Comparison of ENCODE assay signal across 21 mouse cellular contexts in the genomic region with DNA sequence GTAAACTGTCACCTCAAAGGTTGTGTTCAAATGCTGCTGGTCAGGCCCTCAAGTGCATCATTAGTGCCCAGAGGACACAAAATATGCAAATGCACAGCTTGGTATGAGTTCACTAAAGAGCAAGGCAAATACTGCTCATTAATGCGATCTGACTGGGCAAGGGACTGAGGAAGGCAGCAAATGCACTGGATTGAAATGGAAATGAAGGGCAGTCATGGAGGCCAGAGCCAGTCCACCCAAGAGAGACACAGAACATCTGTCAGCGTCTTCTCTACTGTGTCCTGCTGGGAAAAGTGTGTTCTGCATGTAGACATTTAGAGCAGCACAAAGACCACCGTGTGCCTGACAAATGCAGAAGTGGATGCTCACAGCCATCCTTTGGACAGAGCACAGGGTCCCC.
"Had no signal": no experiment of that assay in that cellular context is flagged by ENCODE, and none has a peak within 500 bp of the region (broad histone marks: within the 10 kb centered on the region; RNA-seq: fewer than 3 reads in every experiment).

No protein-coding gene starts in this region.

- DNase-seq: kidney, adult 11 months; kidney, adult 8-10 months; kidney, postnatal 10 days; kidney, postnatal 36 days; layer of hippocampus, postnatal 36 days; liver, embryonic 13.5 days; lung, adult 2 months; lung, postnatal 14 days; lung, postnatal 4 days; right cerebral cortex, adult 18-20 months; right cerebral cortex, postnatal 14 days; right cerebral cortex, postnatal 4 days; thymus, adult 2 months; thymus, postnatal 14 days; thymus, postnatal 4 days had no signal

- H3K9ac ChIP-seq: intestine, embryonic 15.5 days; kidney, embryonic 15.5 days; liver, embryonic 13.5 days; neural tube, embryonic 13.5 days had no signal

- H3K4me1 ChIP-seq: intestine, embryonic 15.5 days; kidney, embryonic 15.5 days; liver, embryonic 13.5 days; neural tube, embryonic 13.5 days had no signal

- H3K36me3 ChIP-seq: intestine, embryonic 15.5 days; kidney, embryonic 15.5 days; liver, embryonic 13.5 days; neural tube, embryonic 13.5 days had no signal

- H3K27me3 ChIP-seq: intestine, embryonic 15.5 days; kidney, embryonic 15.5 days; liver, embryonic 13.5 days; neural tube, embryonic 13.5 days had no signal

- H3K9me3 ChIP-seq: intestine, embryonic 15.5 days; kidney, embryonic 15.5 days; liver, embryonic 13.5 days; neural tube, embryonic 13.5 days had no signal

- H3K27ac ChIP-seq: intestine, embryonic 15.5 days; kidney, embryonic 15.5 days; left cerebral cortex, adult 2 months; liver, embryonic 13.5 days; neural tube, embryonic 13.5 days; stomach, postnatal 0 days had no signal

- ATAC-seq: intestine, embryonic 15.5 days had no signal

- H3K4me2 ChIP-seq: intestine, embryonic 15.5 days; kidney, embryonic 15.5 days; liver, embryonic 13.5 days; neural tube, embryonic 13.5 days had no signal

- H3K4me3 ChIP-seq: intestine, embryonic 15.5 days; kidney, embryonic 15.5 days; left cerebral cortex, adult 2 months; liver, embryonic 13.5 days; myocyte; neural tube, embryonic 13.5 days had no signal
